Mouse (Mus musculus) forebrain, postnatal 0 days (tissue): ENCODE data around the gene Tnfrsf1a. TPM values are rescaled to one million over a fixed set of nuclear protein-coding genes. Genes with fewer than 3 reads are reported as not detected.

ENCODE experiments used
- ATAC-seq: fragments of 200-750 bp; cut with Nextera tagmentation; 2 replicates; pipeline ENCODE4 v1.8.0; 2017; ENCODE audit warnings: mild to moderate bottlenecking, moderate library complexity
- DNase-seq: peaks from one replicate; pipeline ENCODE4 v3.0.0-alpha.2; 2015
- H3K27ac ChIP-seq: fragments of 300-500 bp; sonication (generic); 2 replicates; pipeline ENCODE4 v1.5.1; 2014; ENCODE audit warnings: low read depth, mild to moderate bottlenecking, antibody characterized with exemption, low read length, moderate library complexity, mixed read lengths
- H3K27me3 ChIP-seq: fragments of 300-500 bp; sonication (generic); 2 replicates; pipeline ENCODE4 v1.6.1; 2014; ENCODE audit warnings: mild to moderate bottlenecking, low read length, mixed read lengths; ENCODE audit not compliant: insufficient read depth
- H3K36me3 ChIP-seq: fragments of 300-500 bp; sonication (generic); 2 replicates; pipeline ENCODE4 v1.6.1; 2014; ENCODE audit warnings: mild to moderate bottlenecking, moderate library complexity; ENCODE audit not compliant: insufficient read depth
- H3K4me1 ChIP-seq: fragments of 300-500 bp; sonication (generic); 2 replicates; pipeline ENCODE4 v1.6.1; 2014; ENCODE audit warnings: antibody characterized with exemption; ENCODE audit not compliant: insufficient read depth
- H3K4me2 ChIP-seq: fragments of 300-500 bp; sonication (generic); 2 replicates; pipeline ENCODE4 v1.6.1; 2014; ENCODE audit warnings: low read depth, mild to moderate bottlenecking, moderate library complexity
- H3K4me3 ChIP-seq: fragments of 300-500 bp; sonication (generic); 2 replicates; pipeline ENCODE4 v1.5.1; 2014; ENCODE audit warnings: low read depth, low read length, mixed read lengths
- H3K9ac ChIP-seq: fragments of 300-500 bp; sonication (generic); 2 replicates; pipeline ENCODE4 v1.6.1; 2014; ENCODE audit warnings: mild to moderate bottlenecking
- H3K9me3 ChIP-seq: fragments of 300-500 bp; sonication (generic); 2 replicates; pipeline ENCODE4 v1.6.1; 2016; ENCODE audit warnings: low read length
- CTCF ChIP-seq: sonication (generic); IDR thresholded peaks from 2 replicates; pipeline ENCODE4 v1.5.1; 2016; ENCODE audit warnings: antibody characterized with exemption, control low read depth, low read depth
- WGBS: fragments of 180-500 bp; shearing (Covaris S2); extraction: QIAGEN DNeasy Blood & Tissue Kit; methylation state at CpG from one replicate; pipeline ENCODE4 v1.1.7; 2014; 5-methylcytosine and 5-hydroxymethylcytosine counted together
- polyA plus RNA-seq: library from polyadenylated mRNA; unstranded; fragments of >200 nt; fragmentation: Nextera tagmentation; extraction: Ambion mirVana; gene quantifications from 2 replicates; pipeline ENCODE4 v1.2.1, GENCODE M21; 2015
- total RNA-seq: library from RNA; depleted of rRNA; stranded (reverse); fragments of >200 nt; gene quantifications from 2 replicates; pipeline ENCODE4 v1.2.3, GENCODE M21; 2014; rRNA removed

Tnfrsf1a gene
- total and polyA plus RNA-seq, 2 experiments from 2014 or later = 12.1 to 13.2 TPM

DNA sequence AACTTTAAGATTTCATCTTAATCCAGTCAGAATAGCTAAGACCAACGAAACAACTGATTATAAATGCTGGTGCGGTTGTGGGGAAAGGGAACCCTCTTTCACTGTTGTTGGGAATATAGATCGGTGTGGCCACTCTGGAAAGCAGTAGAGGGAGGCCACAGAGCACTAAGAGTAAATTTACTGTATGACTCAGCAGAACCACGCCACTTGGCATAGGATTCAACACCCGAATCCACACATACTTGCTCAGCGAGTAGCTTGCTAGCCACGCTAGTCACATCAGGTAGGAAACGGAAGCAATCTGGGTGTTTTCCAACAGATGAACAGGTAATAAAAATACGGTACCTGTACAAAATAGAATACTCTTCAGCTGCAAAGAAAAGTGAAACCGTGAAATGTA is 58.5 kb downstream of the Tnfrsf1a start:
- Histone ChIP-seq H3K27ac (no peak overlapping the region), H3K9ac (no peak overlapping the region), H3K27me3 (no peaks in the 10 kb centered on the region), H3K4me1 (no peaks in the 10 kb centered on the region), H3K4me2 (no peak overlapping the region), H3K36me3 (no peaks in the 10 kb centered on the region), H3K4me3 (no peak overlapping the region), H3K9me3 (no peaks in the 10 kb centered on the region)
- no peak for TF ChIP-seq CTCF
- DNase-seq (no peak), ATAC-seq (no peak)
- 92% methylated on average over 10 of the region's 10 CpGs for WGBS

GRCm38 (mm10) chr6:125410551-125410950 is 61.4 kb downstream of the Tnfrsf1a start:
- Histone ChIP-seq H3K36me3 (no peaks in the 10 kb centered on the region), H3K9me3 (no peaks in the 10 kb centered on the region), H3K9ac (no peak overlapping the region), H3K4me2 (no peak overlapping the region), H3K4me3 (no peak overlapping the region), H3K27me3 (no peaks in the 10 kb centered on the region), H3K4me1 (no peaks in the 10 kb centered on the region), H3K27ac (no peak overlapping the region)
- TF ChIP-seq CTCF = no peak
- ATAC-seq = no peak
- WGBS = 75% methylated on average over 11 of the region's 11 CpGs
- no peak for DNase-seq

DNA sequence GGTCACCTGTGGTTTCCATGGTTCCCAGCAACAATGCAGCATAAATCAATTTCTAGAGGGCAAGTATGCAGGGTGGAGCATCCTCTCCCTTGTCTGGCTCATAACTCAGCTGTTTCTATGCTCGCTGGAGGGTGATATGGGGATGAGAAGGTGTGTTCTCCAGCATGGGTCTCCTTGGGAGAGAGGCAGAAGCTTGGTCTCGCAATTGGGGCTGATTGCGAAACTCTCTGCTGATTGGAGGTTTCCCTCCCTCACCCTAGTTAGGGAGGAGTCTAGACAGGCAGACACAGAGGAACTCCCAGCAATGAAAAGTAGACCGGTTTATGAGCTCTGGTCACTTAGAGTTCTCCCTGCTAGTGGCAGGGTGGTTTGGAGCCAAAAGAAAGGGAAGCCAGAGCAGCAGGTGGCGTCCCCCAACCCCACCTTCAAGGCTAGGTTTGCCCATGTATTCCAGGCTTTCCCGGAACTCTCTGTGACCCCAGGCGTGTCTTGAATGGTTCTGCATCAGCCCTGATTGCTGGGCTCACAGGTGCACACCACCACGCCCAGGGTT is 61.9 kb downstream of the Tnfrsf1a start:
- Histone ChIP-seq H3K9ac (no peak overlapping the region), H3K4me2 (no peak overlapping the region), H3K4me3 (no peak overlapping the region), H3K9me3 (no peaks in the 10 kb centered on the region), H3K27ac (no peak overlapping the region), H3K4me1 (no peaks in the 10 kb centered on the region), H3K27me3 (no peaks in the 10 kb centered on the region), H3K36me3 (no peaks in the 10 kb centered on the region)
- no peak for DNase-seq
- no peak for TF ChIP-seq CTCF
- ATAC-seq = no peak; the same call in 1 of the 2 replicates
- WGBS = 65% methylated on average over 8 of the region's 8 CpGs

GRCm38 (mm10) chr6:125411661-125412060 is 62.5 kb downstream of the Tnfrsf1a start:
- Histone ChIP-seq H3K27ac (no peak overlapping the region), H3K4me1 (no peaks in the 10 kb centered on the region), H3K9ac (no peak overlapping the region), H3K27me3 (no peaks in the 10 kb centered on the region), H3K36me3 (no peaks in the 10 kb centered on the region), H3K9me3 (no peaks in the 10 kb centered on the region), H3K4me3 (no peak overlapping the region), H3K4me2 (no peak overlapping the region)
- DNase-seq (no peak), ATAC-seq (no peak)
- TF ChIP-seq CTCF = no peak
- 97% methylated on average over 6 of the region's 6 CpGs for WGBS

Other genes with a start within 250 kb of the Tnfrsf1a start
- 47.2 and 56.0 TPM in 2 replicates for gene Nop2, start 217.5 kb upstream of the Tnfrsf1a start, total RNA-seq
- gene Nop2, start 217.5 kb upstream of the Tnfrsf1a start, polyA plus RNA-seq = 39.6 and 43.5 TPM in 2 replicates
- gene Iffo1, start 204.1 kb upstream of the Tnfrsf1a start, total RNA-seq = 24.6 and 28.8 TPM in 2 replicates
- gene Iffo1, start 204.1 kb upstream of the Tnfrsf1a start, polyA plus RNA-seq = 12.8 and 18.3 TPM in 2 replicates
- 2,022 and 2,511 TPM in 2 replicates for gene Gapdh, start 182.9 kb upstream of the Tnfrsf1a start, total RNA-seq
- 1,543 and 1,551 TPM in 2 replicates for gene Gapdh, start 182.9 kb upstream of the Tnfrsf1a start, polyA plus RNA-seq
- 32.5 and 43.5 TPM in 2 replicates for gene Ncapd2, start 157.7 kb upstream of the Tnfrsf1a start, total RNA-seq
- gene Ncapd2, start 157.7 kb upstream of the Tnfrsf1a start, polyA plus RNA-seq = 18.9 and 25.8 TPM in 2 replicates
- 51.3 and 54.0 TPM in 2 replicates for gene Mrpl51, start 157.6 kb upstream of the Tnfrsf1a start, total RNA-seq
- 146 and 148 TPM in 2 replicates for gene Mrpl51, start 157.6 kb upstream of the Tnfrsf1a start, polyA plus RNA-seq
- 6.7 and 12.9 TPM in 2 replicates for gene Vamp1, start 133.8 kb upstream of the Tnfrsf1a start, total RNA-seq
- 7.9 and 11.9 TPM in 2 replicates for gene Vamp1, start 133.8 kb upstream of the Tnfrsf1a start, polyA plus RNA-seq
- gene Tapbpl, start 117.5 kb upstream of the Tnfrsf1a start, total RNA-seq = 2.5 and 4.3 TPM in 2 replicates
- 3.7 and 6.9 TPM in 2 replicates for gene Tapbpl, start 117.5 kb upstream of the Tnfrsf1a start, polyA plus RNA-seq
- gene Cd27, start 112.4 kb upstream of the Tnfrsf1a start, total RNA-seq = not detected in 2 replicates
- 0.33 TPM in 1 of 2 replicates, not detected in the other for gene Cd27, start 112.4 kb upstream of the Tnfrsf1a start, polyA plus RNA-seq
- not detected in 2 replicates for gene Tuba3a, start 63.3 kb upstream of the Tnfrsf1a start, total RNA-seq
- not detected in 2 replicates for gene Tuba3a, start 63.3 kb upstream of the Tnfrsf1a start, polyA plus RNA-seq
- gene Ltbr, start 35.5 kb upstream of the Tnfrsf1a start, total RNA-seq = 14.9 and 19.9 TPM in 2 replicates
- gene Ltbr, start 35.5 kb upstream of the Tnfrsf1a start, polyA plus RNA-seq = 11.4 and 14.8 TPM in 2 replicates
- gene Scnn1a, start 28.7 kb upstream of the Tnfrsf1a start, total RNA-seq = 0.67 and 1.2 TPM in 2 replicates
- 1.0 and 1.5 TPM in 2 replicates for gene Scnn1a, start 28.7 kb upstream of the Tnfrsf1a start, polyA plus RNA-seq
- gene Plekhg6, start 31.4 kb downstream of the Tnfrsf1a start, total RNA-seq = 0.15 and 1.00 TPM in 2 replicates
- 0.16 TPM in 2 replicates for gene Plekhg6, start 31.4 kb downstream of the Tnfrsf1a start, polyA plus RNA-seq
- 41.2 and 57.4 TPM in 2 replicates for gene Cd9, start 145.4 kb downstream of the Tnfrsf1a start, total RNA-seq
- 125 and 140 TPM in 2 replicates for gene Cd9, start 145.4 kb downstream of the Tnfrsf1a start, polyA plus RNA-seq
- gene Vwf, start 197.4 kb downstream of the Tnfrsf1a start, total RNA-seq = 21.2 and 30.0 TPM in 2 replicates
- 8.9 and 13.1 TPM in 2 replicates for gene Vwf, start 197.4 kb downstream of the Tnfrsf1a start, polyA plus RNA-seq